Mouse (Mus musculus) c-Kit-negative CD71-positive TER-119-positive erythroid progenitor cells, embryonic 14.5 days (primary cell): ENCODE data around the gene Gm6583.

Source experiments
- DNase-seq: peaks from one replicate; pipeline ENCODE4 v3.0.0-alpha.2; 2013; ENCODE audit warnings: low read depth, low spot score

Gene Gm6583

GRCm38 (mm10) chr5:112368666-112369065, 12.8 kb upstream of the Gm6583 start:
- DNase-seq, result no peak

- DNase-seq, result no peak
These were observed 12.1 kb upstream of the Gm6583 start for GRCm38 (mm10) chr5:112367929-112368328.

GRCm38 (mm10) chr5:112367338-112367737, 11.5 kb upstream of the Gm6583 start:
- no peak for DNase-seq

DNA sequence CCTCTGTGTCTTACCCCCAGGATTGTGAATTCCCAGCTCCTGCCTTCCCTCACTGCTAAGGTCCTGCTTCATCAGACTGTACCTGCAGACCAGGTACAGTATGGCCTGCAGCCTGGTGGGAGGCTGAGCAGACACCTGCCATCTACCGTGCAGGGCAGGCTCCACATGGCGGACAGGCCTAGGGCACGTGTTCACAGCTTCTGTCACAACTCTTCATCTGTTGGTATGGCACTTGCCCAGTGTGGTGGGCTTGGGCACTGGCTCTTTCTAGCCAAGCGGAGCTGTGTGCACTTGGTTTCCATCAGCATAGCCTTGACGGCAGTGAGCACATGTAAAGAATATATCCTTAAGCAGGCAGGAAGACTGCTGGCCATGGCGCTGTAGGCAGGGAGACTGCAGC, 11.0 kb upstream of the Gm6583 start:
- DNase-seq, result no peak

DNA sequence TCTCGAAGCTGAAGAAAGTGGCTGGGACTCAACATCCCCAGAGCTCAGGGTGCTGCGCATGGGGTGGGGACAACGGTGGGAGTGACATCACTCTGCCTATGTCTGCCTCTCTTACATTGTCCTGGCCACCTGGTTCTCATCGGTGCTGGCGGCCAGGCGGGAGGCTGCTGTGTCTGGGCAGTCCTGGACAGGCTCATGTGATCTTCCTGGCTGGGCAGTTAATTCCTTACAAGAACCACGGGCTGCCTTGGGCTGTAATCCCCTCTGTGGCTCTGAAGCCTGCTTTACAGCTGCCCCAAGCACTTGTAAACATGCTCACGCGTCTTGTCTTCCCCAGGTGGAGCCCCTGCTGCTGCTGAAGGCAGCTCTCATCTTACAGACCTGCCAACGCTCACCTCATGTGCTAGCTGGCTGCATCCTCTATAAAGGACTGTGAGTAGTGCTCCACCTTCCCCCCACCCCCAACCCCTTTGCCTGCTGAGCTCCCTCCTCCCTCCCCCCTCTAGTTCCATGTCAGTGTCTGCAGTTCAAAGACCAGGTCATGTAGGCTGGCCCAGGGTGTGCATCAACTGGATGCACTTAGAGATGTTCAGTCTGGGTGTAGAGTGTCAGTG, 8.5 kb upstream of the Gm6583 start:
- DNase-seq, result no peak

- no peak for DNase-seq
These were observed 4.2 kb upstream of the Gm6583 start for GRCm38 (mm10) chr5:112360077-112360476.

GRCm38 (mm10) chr5:112359520-112359919, 3.7 kb upstream of the Gm6583 start:
- peak; percentile 22 for DNase-seq

DNA sequence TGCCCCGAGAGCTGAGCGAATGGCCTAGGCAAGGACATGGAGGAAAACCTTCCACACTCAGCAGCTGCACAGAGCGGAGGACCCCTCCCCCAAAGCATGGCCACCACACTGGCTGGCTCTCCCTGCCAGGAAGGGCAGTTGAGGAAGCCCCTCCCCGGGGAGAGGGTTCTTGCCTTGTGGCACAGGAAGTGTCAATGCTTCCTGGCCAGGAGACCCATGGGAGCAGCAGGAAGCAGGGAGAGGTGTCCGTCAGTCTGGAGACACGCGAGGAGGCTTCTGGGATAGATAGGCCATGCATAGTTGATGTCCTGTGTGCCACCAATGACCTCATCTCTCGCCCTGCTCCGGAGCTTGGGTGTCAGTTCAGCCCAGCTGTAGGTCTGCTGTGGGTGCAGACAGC, 489 bp upstream of the Gm6583 start:
- DNase-seq, result no peak

DNA sequence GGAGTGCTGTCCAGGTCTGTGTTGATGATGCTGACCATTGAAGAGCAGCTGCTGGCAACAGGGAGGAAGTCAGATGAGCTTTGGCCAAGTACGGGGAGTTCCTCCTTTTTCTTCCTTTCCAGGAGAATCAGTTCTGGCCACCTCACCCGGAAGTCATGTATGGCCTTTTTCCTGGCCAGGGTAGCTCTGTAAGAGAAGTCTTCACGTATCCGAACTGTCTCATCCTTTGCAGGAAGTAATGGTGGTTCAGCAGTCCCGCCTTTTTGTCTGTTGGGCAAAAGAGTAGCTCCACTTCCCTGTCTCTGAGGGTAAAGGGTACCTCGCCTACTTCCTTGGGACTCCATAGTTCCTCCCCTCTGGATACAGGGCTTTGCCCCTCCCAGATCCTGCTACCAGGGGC, 340 bp downstream of the Gm6583 start:
- DNase-seq, result no peak

- DNase-seq, result no peak
These were observed 6.7 kb downstream of the Gm6583 start for GRCm38 (mm10) chr5:112349169-112349568.

DNA sequence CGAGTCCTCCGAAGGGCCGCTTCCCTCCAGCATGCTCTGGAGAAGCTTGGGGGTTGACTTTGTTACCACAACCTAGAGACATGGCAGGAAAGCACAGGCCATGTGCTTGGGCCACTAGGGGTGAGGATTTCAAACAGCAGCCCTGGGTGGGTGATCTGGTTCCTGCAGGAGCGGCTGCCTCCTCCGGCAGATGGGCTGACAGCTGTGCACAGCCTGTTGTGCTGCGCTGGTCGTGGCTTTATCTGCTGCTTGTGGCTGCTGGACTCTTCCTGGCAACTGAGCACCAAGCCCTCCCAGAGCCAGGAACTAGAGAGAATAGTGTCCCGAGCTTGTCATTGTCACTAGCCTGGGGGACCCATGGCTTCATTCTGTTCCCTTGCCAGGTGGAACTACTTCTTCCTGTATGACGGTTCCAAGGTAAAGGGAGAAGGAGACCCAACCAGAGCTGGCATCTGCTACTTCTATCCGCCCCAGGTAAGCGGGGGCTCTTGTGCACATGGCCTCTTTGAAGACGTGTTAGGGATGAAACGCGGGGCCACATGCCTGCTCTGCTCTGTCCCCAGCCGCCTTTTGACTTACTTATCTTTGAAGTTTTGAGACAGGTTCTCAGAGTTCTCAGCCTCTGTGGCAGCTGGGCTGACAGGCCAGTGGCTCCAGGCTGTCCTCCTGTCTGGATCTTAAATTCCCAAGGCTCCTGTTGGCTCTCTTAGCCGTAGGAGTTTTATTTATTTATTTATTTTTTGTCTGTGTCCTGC, 9.4 kb downstream of the Gm6583 start:
- no peak for DNase-seq

GRCm38 (mm10) chr5:112344092-112344960, 11.5 kb downstream of the Gm6583 start:
- no peak for DNase-seq

DNA sequence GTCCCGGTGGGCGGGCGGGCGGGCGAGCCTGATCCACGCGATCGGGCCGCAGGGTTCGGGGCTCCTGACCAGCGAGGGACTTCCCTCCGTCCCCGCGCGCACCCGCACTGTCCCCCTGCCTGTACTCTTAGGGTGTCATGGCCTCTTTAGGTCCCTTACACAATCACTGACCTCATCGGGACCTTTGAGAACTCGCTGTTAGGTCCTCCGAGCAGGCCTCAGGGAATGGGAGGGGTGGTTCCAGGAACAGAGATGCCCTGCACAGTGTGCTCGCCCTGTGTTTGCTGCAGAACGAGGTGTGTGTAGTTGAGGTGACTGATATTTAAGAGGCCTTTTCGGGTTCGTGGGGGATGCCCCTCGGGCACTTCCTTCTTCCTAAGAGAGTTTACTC, 12.6 kb downstream of the Gm6583 start:
- peak; percentile 41 for DNase-seq

DNA sequence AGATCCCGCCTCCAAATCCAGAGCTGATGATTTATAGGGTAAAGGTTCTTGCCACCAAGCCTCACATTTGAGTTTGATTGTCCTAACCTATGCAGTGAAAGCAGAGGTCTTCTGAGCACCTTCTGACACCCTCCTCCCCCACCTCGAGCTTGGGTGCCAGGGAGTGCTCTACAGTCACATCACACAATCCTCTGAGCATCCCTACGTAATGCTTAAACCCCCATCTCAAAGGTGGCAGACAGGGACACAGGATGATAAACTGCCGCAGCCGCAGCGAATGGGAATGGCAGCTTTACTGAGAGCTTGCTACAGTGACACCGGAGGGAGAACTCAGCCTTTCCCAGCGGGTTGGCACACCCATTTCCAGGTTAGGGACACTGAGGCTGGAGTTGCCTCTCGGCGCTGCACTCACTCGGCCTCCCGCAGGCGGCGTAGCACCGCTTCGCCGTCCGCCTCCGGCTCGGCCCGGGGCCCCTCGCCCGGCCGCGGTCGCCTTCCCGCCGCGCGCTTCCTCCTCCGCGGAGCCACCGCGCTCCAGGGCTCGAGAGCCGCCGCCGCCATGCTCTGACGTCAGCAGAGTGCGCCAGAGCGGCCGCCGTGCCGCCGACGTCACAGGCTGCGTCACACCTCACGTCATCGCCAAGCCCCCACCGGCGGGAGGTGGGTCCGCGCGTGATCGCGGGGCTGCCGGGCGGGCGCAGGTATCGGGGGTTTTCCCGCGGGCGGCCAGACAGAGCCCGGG, 13.2 kb downstream of the Gm6583 start, which contains the start of the genes Srrd and Hps4:
Srrd (minus strand) TSS at position 578 of the 742 bp plus-strand sequence.
Hps4 (plus strand) TSS at position 621 of the 742 bp plus-strand sequence.
- DNase-seq, result peak; percentile 69

- DNase-seq, result no peak
These were observed 16.6 kb downstream of the Gm6583 start for GRCm38 (mm10) chr5:112339215-112339614.

DNA sequence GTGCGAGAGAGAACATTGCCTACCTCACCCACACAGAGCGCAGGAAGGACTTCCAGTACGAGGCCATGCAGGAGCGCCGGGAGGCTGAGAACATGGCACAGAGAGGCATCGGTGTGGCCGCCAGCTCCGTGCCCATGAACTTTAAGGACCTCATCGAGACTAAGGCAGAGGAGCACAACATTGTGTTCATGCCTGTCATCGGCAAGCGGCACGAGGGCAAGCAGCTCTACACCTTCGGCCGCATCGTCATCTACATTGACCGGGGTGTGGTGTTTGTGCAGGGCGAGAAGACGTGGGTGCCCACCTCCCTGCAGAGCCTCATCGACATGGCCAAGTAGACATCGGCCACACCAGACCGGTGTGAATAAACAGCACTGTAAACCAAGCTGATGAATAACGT, 18.8 kb downstream of the Gm6583 start:
- DNase-seq, result no peak

- DNase-seq, result no peak
These were observed 20.4 kb downstream of the Gm6583 start for GRCm38 (mm10) chr5:112335473-112335872.

DNA sequence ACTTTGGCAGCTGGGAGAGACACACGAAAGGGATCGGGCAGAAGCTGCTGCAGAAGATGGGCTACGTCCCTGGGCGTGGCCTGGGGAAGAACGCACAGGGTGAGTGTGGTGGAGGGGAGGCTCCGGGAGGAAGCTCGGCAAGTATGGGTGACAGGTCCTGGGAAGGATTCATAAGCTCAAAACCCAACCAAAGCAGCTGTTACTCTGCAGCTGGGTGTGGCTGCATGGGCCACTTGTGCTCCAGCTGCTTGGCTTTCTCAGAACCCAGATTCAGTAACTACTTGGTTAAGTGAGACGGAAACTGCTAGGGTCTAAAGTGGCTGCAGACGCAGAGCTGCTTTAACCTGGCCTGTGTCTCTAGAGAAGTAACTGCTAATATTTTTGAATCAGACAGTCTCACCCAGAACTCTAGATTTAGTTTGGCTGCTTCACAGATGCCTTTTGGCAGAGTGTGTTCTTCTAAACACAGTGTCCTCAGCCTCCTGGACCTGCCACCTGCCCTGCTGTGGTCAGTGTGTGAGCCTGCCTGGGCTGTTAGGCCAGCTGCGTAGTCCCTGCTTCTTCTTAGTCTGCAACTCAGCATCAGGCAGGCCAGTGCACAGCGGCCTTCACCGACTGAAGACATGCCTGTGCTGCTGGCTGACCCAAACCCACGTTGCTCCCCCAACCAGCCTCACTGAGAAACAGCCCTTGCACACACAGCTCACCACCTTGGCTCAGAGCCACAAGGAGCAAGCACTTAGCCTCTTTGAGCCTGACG, 25.8 kb downstream of the Gm6583 start:
- no peak for DNase-seq

DNA sequence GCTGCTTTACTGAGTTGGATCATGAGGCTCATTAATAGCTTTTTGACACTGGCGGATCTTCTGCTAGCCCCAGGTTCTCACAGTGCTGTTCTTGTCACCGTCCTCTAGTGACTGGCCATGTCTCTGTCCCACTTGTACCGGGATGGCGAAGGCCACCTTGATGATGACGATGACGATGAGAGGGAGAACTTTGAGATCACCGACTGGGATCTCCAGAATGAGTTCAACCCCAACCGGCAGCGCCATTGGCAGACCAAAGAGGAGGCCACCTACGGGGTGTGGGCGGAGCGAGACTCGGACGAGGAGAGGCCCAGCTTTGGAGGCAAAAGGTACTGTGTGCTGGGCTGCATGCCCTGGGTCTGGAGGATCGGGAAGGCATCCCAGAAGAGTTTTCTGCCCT, 28.0 kb downstream of the Gm6583 start:
- DNase-seq, result no peak

DNA sequence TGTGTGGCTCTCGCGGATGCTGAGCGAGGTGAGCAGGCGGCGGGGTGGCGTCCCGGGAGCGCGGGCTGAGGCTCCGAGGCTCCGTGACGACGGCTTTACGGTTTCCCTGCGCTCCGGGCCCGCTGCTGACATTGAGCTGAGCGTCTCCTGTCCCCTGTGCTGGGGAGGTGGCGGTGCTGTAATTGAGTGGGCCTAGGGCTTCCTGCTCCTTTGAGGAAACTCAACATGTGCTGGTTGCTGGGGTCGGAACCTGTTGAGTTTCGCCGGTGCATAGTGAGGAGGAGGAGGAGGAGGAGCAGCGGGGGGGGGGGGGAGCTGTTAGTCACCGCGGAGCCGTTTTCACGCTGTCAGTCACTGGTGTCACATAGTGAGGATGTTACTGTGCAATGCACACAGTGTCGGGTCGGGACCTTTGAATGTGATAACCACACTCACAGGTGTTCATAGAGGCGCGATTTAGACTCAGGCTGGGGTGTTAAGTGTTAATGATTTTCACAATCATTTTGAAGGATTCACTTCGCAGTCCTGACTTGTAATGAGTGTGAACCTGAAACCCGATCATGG, 29.3 kb downstream of the Gm6583 start:
- DNase-seq, result no peak
